Mouse (Mus musculus) spleen, postnatal 4 days (tissue): Measurements from ENCODE around the gene Dytn.
"Not testable (repeated sequence)": the region's sequence is repeated elsewhere in the genome, so short reads cannot be mapped to it uniquely, and the experiment has no call there.

Source experiments
- DNase-seq, 2 experiments: peaks; one replicate each; pipeline ENCODE4 v3.0.0; 2022; ENCODE audit warnings: low spot score in 2 of 2

Gene Dytn

DNA sequence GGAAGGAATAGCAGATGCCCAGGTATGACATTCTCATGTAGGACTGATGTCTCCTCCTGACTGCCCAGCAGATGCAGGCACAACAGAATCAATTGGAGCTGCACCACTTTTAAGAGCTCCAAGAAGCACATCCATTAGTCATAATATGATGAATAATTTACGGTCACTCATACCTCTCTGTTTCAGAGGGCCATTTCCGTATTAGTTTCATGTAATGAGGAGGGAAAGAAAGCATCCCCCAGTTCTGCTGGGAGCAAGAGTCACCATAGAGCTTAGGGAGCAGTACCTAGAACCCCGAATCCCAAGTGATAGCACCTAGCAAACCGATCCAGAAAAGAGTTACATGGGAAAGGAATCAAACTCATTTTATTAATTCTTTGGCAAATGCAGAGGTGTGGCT, at the start of gene Dytn:
TSS of gene Dytn (minus strand) at position 101 of the 400 bp plus-strand sequence.
- no peak for DNase-seq

DNA sequence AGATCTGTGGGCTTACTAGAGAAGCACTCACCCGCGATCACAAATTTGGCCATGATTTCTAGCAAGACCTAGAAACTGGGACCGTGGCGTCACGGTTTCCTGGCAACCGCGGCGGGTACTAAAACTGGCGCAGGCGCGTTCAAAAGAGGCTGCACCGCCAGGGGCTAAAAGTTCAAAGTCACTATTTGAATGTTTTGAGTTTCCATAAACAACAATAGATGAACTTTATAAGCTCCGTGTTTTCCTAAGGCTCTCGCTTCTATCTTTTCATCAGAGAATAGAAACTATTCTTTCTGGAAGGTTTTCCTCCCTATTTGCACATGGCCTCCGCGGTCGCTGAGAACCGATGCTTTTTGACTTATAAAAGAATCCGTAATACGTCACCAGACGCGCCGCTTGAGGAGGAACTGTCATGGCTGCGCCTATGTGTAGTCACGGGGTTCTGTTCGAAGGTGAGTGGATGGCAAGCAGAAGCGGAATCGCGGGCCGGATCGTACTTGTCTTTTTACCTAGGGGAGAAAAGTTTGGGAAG, 43.6 kb upstream of the Dytn start, which contains the start of the genes Mdh1b and Fastkd2:
TSS of gene Mdh1b (minus strand) at position 79 of the 532 bp plus-strand sequence.
TSS of gene Fastkd2 (plus strand) at position 375 of the 532 bp plus-strand sequence.
- DNase-seq, result peak; percentile 78 to 85

DNA sequence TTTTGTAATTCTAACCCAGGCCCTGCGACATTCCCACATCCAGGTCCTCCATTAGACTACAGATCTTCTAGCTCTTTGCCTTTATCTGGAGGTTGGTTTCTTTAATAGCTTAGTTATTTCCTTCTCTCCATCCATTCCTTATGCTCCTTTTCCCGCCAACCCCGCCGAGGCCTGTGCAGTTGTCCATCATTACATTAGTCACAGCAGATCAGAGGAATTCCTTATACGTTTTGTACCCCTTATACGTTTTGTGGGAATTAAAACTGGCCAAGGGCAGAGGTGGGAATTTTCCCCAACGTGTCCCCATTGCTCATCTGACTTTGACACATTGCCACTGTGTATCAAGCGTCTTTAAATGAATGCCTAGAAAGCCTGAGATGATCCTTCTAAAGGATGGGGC, 43.1 kb upstream of the Dytn start:
- DNase-seq, result no peak

DNA sequence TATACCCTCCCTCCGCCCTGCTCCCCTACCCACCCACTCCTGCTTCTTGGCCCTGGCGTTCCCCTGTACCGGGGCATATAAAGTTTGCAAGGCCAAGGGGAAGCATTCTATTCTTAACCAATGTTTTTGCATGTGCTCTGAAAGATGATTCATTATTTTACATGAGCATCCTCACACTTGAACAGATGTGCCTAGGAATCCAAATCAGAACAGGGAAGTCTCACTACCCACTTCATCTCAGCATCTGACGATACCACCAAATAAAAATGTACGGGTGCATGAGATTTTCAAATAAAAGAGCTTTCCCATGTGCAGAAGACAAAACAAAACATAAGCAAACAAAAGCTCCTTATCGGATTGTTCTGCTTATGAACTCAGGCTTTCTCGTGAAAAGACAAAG, 33.4 kb upstream of the Dytn start:
- no peak for DNase-seq

DNA sequence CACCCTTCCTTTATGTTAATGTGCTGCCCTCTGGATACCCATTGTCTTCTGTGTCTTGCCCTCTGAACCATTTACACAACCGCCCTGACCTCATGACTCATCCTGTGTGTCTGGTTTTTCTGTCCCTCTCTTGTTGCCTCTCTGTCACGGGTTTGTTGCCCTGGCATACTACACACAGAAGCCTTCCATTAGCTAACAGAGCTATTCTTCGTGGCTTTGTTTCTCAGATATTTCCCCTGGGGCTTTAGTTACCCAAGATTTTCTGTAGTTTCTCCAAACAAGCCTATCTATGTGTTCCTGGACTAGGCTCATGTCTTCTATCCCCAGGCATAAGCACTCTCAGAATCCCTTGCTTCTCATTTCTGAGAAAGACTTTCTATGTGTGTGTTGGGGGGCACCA, 22.1 kb upstream of the Dytn start:
- no peak for DNase-seq

DNA sequence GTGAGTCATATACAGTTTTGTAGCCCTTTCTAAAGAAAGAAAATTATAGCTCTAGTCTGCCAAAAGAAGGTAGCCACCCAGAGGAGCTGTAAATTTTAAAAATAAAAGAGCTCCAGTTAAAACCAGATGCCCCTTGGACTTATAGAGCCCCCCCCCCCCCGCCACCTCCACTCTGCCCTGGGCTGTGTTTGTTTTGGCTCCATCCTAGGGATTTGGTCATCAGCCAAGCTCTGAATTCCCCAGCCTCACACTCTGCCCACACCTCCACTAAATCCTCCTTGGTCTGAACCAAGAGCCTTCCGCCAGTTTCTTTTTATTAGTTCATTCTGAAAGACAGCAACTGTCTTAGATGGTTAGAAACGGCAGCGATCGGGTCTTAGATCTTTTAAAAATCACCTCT, 19.0 kb upstream of the Dytn start:
- no peak for DNase-seq

DNA sequence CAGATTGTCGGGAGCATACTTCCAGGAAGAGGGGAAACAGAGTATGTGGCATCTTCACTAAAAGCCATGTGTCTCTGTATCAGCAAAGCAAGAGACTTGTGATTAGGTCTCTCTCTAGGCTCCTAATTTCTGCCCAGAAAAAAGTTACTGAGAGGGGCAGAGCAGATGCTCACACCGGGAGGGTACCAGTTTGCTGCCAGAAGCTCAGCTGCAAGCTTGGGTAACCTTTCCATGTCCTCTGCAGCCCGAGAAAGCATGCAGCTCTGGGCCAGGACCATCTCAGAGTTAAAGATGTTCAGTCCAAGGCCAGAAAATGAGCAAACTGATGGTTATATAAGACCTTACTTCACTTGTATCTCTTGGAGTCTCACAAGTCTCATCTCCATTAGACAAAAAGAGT, 10.1 kb upstream of the Dytn start:
- no peak for DNase-seq

DNA sequence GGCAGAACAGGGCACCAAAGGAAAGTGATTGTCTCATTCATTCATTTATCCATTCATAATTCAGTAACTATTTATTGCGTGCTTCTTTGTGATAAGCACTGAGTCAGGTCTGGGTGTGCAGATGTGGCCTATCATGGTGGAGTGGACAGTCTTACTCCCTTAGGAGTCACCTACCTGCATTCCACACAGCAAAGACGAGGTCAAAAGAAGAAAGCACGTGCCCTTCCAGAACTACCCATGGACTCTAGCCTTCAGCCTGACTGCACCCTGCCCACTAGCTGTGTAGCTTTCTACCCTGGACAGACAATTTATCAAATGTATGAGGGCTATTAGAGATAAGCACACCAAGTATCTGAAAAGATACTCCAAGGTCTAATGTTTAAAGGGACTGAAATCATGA, 10.8 kb downstream of the Dytn start:
- DNase-seq, result no peak

DNA sequence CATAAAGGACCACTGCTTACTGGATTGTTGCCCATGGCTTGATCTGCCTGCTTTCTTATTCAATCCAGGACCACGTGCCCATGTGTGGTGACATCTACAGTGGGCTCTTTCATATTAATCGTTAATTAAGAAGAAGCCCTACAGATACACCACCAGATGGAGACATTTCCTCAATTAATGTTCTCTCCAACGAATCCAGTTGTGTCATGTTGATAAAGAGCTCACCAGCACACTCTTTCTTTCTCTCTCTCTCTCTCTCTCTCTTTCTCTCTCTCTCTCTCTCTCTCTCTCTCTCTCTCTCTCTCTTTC, 17.9 kb downstream of the Dytn start:
- DNase-seq, result no peak

DNA sequence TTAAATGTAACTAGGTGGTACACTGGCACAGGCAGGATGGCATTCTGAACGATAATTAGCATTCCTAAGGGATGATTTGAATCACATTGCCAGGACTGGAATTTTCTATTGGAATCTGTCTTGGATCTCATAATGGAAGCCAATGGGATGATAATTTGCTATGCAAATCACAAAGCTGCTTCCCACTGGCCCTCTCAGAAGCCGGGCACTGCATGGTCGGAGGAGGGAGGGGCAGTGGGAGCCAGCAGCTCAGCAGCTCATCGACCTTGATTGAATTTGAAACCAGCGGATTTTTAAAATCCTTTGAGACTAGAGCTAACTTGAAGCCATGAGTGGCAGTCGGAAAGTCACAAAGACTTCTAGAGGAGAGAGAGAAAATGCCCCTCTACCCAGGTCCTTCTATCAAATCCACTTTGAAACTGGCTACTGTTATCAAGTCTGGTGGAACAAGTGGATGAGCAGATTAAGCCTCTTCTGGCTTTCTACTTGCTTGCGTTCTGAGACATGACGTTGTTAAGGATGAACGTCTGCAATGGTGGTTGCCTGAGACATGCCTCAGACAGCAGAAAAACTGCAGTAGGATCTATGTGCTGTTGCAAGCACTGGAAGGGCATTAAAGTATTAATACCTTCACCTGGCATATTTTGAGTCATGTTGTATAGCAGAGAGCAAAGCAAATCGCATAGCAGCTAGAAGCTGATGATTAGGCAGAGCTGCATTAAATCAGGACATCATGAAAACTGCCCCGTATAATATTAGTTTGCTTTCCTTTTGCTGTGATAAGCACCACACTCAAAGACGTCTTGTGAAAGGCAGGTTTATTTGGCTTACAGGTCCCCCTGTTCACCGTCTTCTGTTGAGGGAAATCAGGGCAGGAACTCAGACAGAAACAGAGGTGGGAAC, 18.5 kb downstream of the Dytn start:
- DNase-seq, result no peak

DNA sequence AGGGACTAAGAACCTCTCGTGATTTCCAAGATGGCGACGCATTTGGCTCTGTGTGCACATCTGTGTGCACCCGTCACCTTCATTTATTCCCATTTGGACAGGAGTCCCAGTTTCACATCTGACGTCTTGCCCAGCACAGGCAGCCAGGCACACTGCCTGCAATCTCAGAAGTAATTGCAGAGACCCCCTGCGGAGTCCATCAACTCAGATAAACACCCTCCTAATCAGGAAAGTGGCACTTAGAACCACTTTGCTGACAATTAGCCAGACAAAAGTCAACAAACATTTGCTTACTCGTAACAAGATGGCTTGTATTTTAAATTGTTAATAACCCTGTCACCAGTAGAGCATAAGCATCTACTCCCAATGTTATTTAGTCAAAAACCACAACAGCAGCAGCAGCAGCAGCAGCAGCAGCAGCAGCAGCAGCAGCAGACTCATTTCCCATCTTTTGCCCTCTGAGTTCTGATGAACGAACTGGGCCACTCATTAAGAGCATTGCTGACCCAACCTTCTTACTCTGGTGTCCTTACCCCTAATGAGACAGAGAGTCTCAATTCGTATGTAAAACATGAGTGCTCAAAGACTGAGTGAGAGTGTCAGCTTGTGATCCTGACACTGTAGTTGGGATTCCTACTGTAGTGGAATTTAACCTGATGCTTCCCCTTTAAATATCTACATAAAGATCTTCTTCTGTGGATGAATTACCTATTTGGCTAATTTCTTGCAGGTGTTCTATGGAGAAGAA, 19.4 kb downstream of the Dytn start:
- DNase-seq, result no peak

DNA sequence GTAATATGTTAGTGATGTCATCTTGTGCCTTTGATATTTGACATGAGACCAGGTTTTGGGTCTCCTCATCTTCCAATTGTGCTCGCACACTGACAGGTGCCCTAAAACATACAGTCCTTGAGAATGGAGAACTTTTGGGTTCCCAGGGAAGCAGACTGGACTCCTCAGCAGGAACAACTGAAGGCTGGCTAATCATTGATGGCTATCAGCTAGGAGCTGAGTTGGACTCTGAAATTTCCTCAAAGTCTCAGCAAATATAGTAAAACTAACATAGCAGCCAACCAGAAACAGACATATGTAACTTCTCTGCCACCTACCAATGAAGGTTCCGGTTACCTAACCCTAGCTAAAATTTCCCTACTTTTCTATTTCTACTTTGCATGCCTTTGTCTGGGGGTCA, 20.6 kb downstream of the Dytn start:
- DNase-seq, result no peak

DNA sequence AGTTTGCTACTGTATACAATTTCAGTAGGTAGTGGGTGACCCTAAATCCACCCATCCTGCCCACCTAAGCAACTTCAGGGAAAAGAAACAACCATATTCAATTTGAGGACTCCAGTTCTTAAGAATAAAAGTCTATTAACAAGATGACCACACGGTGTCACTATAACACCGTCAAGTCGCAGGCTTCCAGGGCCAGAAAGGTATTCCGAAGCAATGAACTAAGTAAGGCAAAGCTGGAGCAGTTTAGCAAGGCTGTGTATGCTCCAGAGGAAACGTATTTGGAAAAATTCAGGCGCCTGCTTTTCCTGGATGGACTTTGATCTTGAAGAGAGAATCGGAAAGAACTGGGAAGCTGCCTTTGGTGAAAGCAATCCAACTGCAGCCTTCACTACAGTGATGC, 27.1 kb downstream of the Dytn start:
- no peak for DNase-seq

DNA sequence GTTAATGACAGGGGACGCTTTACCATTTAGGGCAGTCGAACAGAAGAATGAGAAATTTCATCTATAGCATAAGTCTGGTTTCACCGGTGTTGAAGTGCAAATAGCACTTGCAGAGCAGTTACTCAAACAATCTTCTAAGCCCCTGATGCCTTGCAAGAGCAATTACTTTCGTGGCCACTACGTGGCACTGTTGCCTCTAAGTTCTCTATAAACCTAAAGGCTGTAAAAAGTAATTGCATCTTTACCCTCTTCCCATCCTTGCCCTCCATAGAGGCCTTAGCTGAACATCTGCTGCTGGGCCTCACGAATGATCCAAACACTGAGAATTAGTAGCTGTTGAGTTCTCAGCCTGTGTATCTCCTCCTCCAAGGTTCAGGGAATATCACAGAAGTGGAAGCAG, 28.7 kb downstream of the Dytn start:
- peak; percentile 21 to 67 for DNase-seq

DNA sequence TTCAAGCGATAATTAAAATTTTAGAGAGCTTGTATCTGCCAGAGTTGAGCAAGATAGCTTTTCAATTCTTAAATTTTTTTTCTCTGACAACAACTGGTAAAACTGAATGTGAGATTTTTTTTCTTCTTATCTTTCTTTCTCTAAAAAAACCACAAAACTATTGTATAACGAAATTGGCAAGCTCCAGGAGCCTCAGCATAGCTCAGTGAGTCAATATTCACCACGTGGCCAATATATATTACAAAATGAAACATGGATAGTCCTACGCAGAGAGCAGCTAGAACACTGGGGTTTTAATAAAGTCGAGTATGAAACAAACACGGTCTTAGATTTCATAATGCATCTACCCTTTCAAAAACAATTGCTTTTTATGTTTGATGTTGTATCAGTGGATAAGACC, 46.8 kb downstream of the Dytn start:
- no peak for DNase-seq

DNA sequence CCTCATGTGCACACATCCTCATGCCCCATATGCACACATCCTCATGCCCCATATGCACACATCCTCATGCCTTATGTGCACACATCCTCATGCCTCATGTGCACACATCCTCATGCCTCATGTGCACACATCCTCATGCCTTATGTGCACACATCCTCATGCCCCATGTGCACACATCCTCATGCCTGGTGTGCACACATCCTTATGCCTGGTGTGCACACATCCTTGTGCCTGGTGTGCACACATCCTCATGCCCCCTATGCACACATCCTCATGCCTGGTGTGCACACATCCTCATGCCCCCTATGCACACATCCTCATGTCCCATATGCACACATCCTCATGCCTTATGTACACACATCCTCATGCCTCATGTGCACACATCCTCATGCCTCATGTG, 56.3 kb downstream of the Dytn start:
- DNase-seq, result not testable (repeated sequence)

DNA sequence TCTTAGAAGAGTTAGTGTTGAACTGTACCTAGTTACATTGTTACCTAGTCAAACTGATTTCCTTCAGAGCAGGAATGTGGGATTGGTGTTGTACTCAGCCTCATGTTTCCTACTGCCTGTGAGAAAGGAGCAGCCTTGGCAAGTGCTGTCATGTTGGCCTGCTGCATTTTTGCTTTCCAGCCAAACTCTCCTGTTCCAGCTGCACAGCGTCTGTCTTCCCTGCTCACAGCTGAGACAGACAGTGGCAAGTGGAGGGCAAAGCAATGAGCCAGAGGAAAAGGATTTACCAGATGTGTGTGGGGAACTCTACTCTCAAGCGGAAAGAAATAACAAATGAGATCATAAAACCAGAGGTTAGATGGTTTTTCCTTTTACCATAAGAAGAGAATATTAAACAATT, 58.5 kb downstream of the Dytn start:
- no peak for DNase-seq

DNA sequence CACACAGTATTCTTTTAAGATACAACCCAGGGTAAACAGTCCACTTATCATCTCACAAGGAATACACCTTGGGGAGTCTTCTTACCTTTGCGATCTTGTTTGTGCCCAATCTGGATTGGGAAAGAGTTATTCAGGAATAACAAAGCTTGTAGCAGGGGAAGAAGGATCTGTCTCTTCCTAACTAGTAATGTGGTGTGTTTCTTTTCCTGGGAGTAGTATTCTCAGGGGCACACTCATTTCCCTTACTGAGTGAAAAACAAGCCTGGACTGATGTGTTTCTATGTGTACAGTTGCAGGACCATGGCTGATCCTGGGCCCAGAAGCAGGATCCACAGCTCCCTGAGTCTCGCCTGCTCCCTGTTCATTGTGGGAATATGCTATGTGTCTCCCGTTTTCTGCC, 71.1 kb downstream of the Dytn start, which contains the start of gene Gm39653:
TSS of gene Gm39653 (plus strand) at position 301 of the 400 bp plus-strand sequence.
- no peak for DNase-seq

DNA sequence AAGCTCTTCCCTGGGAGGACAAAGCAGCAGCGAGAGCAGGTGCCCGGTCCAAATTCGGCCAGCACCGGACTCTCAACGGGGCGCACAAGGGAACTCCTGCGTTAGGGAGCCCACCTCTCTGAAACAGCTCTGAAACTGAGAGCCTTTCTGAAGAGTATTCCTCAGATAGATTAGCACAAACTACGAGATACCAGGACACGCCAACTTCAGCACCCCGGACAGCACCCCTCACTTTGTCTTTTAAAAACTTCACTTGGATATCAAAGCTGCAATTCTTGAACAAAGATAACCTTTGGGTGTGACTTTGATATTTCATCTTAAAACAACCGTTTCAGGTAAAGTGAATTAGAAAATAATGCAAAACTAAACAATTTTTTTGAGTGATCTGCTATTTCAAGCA, 72.1 kb downstream of the Dytn start:
- no peak for DNase-seq

DNA sequence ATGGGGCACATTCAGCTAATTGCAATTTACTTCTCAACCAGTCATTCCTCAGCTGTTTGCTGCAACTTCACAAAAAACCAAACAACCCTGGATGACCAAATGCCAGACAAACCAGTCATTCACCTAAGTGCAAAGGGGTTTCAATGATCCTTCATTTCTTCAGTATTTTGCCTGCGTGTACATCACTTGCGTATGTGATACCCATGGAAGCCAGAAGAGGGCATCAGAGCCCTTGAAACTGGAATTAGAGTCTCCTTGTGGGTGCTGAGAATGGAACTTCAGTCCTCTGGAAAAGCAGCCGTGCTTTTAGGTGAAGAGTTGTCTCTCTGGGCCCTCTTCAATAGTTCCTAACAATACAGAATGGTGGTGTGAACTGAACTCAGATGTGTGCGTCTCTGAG, 77.1 kb downstream of the Dytn start:
- DNase-seq, result no peak

DNA sequence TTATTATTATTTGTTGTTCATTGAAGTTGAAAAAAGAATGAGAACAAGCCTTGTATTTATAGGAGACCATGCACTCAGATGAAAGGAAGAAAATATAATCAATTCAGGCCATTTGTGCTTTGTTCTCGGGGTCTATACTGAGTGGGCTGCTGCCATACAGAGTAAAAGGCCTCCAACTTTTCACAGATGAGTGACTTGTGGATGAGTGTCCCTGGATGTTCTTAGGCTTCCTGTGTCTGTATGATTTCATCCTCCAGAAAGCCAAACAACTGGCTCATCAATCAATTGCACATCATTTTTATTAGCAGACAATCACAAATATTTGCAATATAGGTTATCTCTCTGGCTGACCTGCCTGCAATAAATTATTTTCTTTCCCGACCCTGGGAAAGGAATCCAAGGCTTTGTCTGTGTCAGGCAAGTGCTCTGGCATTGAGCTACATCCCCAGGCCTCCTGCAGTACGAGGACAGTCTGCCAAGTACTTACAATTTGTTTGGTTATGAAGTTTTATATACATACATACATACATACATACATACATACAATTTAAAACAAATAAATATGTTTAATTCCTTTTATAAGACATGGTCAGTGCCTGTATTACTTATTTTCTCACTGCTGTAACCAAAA, 82.7 kb downstream of the Dytn start:
- DNase-seq, result no peak

DNA sequence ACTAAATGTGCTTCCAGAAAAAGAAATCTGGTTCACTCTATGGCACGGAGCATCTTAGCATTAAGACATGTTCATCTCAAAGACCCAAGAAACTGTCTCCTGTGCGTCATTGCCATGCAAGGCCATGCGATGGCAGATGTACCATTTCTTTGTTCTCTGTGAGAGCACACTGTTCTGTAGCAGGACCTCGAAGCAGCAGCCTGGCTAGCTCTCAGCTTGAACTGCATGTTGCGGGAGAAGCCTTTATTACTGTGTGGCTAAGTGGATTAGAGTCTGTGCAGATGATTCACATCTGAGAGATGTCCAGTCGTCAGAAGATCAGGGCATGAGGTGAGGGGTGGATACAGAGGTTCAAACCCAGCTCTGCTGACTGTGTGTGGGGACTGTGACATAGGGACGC, 99.9 kb downstream of the Dytn start:
- no peak for DNase-seq
